Mouse (Mus musculus) forebrain, embryonic 10.5 days (tissue): ENCODE results near the gene Gm7298. TPM values are rescaled to one million over a fixed set of nuclear protein-coding genes. Genes with fewer than 3 reads are reported as not detected.
"Not testable (repeated sequence)": the region's sequence is repeated elsewhere in the genome, so short reads cannot be mapped to it uniquely, and the experiment has no call there.

Experiments
- DNase-seq: peaks from one replicate; pipeline ENCODE4 v3.0.0-alpha.2; 2017; ENCODE audit warnings: low spot score; ENCODE audit errors: extremely low spot score
- H3K27ac ChIP-seq: fragments of 300-500 bp; sonication (generic); 2 replicates; pipeline ENCODE4 v1.5.1; 2016; ENCODE audit warnings: mild to moderate bottlenecking
- H3K27me3 ChIP-seq: fragments of 300-500 bp; sonication (generic); 2 replicates; pipeline ENCODE4 v1.6.1; 2016; ENCODE audit warnings: mild to moderate bottlenecking; ENCODE audit not compliant: poor library complexity, severe bottlenecking
- H3K36me3 ChIP-seq: fragments of 300-500 bp; sonication (generic); replicated peaks from 2 replicates; pipeline ENCODE4 v1.6.1; 2016; ENCODE audit warnings: mild to moderate bottlenecking, moderate library complexity
- H3K4me1 ChIP-seq: fragments of 300-500 bp; sonication (generic); 2 replicates; pipeline ENCODE4 v1.6.1; 2016
- H3K4me3 ChIP-seq: fragments of 300-500 bp; sonication (generic); 2 replicates; pipeline ENCODE4 v1.5.1; 2016; ENCODE audit warnings: mild to moderate bottlenecking, moderate library complexity
- H3K9me3 ChIP-seq: fragments of 300-500 bp; sonication (generic); 2 replicates; pipeline ENCODE4 v1.6.1; 2016; ENCODE audit warnings: mild to moderate bottlenecking, moderate library complexity
- WGBS: fragments of 180-500 bp; shearing (Covaris S2); methylation state at CpG from one replicate; pipeline ENCODE4 v1.1.7; 2016; 5-methylcytosine and 5-hydroxymethylcytosine counted together
- polyA plus RNA-seq: library from polyadenylated mRNA; unstranded; fragments of >200 nt; fragmentation: Nextera tagmentation; extraction: Ambion mirVana; gene quantifications from 2 replicates; pipeline ENCODE4 v1.2.1, GENCODE M21; 2016

Gene Gm7298
- not detected in 2 replicates for polyA plus RNA-seq

DNA sequence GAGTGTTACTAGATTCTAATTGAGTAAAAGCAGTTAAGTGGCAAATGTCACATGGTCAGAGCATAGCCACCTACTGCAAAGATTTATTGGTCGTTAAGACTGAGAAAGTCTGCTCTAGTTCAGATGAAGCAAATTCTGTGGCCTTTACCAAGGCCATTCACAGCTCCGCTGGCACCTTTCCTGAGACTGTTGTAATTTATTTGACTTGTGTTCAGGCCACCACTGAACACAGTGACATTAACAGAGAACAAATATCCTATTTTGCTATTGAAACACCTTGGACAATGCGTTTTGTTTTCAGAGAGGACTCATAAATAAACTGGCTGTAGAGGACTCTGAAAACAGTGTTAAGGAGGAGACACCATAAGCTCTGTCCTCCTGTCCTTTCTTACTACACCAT is at the start of gene Gm7298:
Gm7298 (plus strand) TSS at position 301 of the 400 bp plus-strand sequence.
- 83% methylated on average over 3 of the region's 3 CpGs for WGBS
- H3K27me3 ChIP-seq = no peaks in the 10 kb centered on the region
- no peaks in the 10 kb centered on the region for H3K4me1 ChIP-seq
- H3K36me3 ChIP-seq = no peaks in the 10 kb centered on the region
- DNase-seq = no peak
- no peaks in the 10 kb centered on the region for H3K9me3 ChIP-seq
- no peak within 1 kb of the TSS for H3K4me3 ChIP-seq
- no peak within 1 kb of the TSS for H3K27ac ChIP-seq

DNA sequence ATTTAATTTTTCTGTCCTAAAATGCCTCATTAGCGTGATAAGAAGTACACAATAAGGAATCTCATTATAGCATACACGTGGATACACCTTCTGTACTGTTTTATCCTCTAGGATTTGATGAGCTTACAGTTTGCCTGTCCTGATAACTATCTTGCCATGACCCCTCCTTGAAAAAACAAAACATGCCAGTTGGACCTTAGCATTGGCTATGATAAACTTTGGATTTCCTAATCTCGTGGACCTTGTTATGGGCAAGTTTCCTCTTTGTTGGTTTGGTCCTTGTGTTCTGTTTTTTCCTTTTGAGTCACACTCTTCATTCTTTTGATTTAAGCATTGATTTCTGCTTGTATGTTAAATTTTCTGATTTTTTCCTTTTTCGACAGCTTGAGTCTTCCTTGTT is 95.3 kb downstream of the Gm7298 start:
- no peak overlapping the region for H3K27ac ChIP-seq
- H3K4me3 ChIP-seq = no peak overlapping the region
- WGBS = 86% methylated on average over 4 of the region's 4 CpGs
- no peaks in the 10 kb centered on the region for H3K27me3 ChIP-seq
- no peak for DNase-seq
- no peaks in the 10 kb centered on the region for H3K4me1 ChIP-seq
- peaks cover 16% of the 10 kb centered on the region; the same call in 1 of the 2 replicates for H3K9me3 ChIP-seq
- H3K36me3 ChIP-seq = no peaks in the 10 kb centered on the region

DNA sequence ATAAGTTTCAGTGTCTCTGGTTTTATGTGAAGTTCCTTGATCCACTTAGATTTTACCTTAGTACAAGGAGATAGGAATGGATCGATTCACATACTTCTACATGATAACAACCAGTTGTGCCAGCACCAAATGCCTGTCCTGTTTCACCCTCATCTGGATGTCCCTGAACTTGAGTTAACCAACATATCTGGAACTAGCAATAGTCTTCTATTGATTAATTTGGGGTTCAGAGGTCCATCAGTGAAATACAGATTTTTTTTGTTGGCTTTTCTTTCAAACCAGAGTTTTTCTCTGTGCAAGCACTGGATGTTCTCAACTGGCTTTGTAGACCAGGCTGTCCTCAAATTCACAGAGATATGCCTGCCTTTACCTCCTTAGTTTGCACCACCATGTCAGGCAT is 103.6 kb downstream of the Gm7298 start:
- H3K4me1 ChIP-seq = no peaks in the 10 kb centered on the region
- peaks cover 24% of the 10 kb centered on the region for H3K9me3 ChIP-seq
- no peaks in the 10 kb centered on the region for H3K36me3 ChIP-seq
- H3K27ac ChIP-seq = no peak overlapping the region
- no peaks in the 10 kb centered on the region for H3K27me3 ChIP-seq
- no peak overlapping the region for H3K4me3 ChIP-seq
- no peak for DNase-seq
- WGBS = 90% methylated on average over 1 of the region's 1 CpGs

DNA sequence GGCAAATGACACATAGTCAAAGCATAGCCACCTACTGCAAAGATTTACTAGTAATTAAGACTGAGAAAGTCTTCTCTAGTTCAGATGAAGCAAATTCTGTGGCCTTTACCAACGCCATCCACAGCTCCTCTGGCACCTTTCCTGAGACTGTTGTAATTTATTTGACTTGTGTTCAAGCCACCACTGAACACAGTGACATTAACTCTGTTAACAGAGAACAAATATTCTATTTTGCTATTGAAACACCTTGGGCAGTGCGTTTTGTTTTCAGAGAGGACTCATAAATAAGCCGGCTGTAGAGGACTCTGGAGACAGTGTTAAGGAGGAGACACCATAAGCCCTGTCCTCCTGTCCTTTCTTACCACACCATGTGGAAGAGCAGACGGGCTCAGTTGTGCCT is 105.5 kb downstream of the Gm7298 start, which contains the start of gene Mug1:
Mug1 (plus strand) TSS at position 271 of the 400 bp plus-strand sequence.
- H3K27ac ChIP-seq, H3K27me3 ChIP-seq, H3K36me3 ChIP-seq, DNase-seq, H3K4me1 ChIP-seq, H3K4me3 ChIP-seq: not testable (repeated sequence)
- 78% methylated on average over 4 of the region's 4 CpGs for WGBS
- peaks cover 19% of the 10 kb centered on the region for H3K9me3 ChIP-seq

Other genes with a start within 250 kb of the Gm7298 start
- gene A2m, start 97.6 kb upstream of the Gm7298 start, polyA plus RNA-seq = 2.2 and 2.4 TPM in 2 replicates
- gene Mug1, start 105.6 kb downstream of the Gm7298 start, polyA plus RNA-seq = not detected in 2 replicates